Mouse (Mus musculus) left cerebral cortex, adult 11 months (tissue): ENCODE measurements around the gene Thbs1.

Source experiments
- DNase-seq: peaks from one replicate; pipeline ENCODE4 v3.0.0; 2022; ENCODE audit warnings: low spot score

The Thbs1 gene

DNA sequence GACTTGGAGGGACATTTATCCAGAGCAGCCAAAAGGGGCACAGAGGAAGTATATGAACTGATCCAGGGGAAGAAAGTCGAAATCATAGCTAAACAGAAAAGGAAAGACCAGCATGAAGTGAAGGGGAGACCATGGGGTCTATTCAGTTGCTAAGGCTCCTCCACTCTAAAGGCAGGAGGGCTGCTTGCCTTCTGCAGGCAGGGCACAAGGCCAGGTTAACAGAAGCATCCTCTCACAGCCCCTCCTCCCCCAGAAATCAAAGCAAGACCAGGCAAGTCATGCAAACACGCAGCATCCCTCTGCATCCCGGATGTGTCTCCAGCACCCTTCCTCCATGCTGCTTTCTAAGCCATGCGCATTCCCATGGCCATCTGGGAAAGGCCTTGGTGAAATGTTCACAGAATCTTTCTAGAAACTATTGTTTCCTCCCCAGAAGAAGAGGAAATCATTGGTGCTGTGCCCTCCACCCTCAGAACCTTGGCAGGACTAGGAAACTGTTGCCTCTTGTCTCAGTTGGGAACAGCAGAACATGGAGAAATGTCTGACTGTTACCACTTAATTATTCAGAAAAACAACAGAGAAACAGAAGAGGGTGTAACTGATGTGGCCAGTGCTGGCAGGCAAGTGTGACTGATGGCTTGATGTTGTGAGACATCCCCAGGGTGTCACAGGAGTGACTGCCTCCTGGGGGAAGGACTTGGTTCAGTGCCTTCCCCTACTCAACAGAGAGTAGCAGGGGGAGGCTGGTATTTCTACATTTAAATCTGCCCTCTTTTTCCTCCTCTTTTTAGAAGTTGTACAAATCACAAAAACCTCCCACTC is 36.9 kb downstream of the Thbs1 start:
- no peak for DNase-seq

DNA sequence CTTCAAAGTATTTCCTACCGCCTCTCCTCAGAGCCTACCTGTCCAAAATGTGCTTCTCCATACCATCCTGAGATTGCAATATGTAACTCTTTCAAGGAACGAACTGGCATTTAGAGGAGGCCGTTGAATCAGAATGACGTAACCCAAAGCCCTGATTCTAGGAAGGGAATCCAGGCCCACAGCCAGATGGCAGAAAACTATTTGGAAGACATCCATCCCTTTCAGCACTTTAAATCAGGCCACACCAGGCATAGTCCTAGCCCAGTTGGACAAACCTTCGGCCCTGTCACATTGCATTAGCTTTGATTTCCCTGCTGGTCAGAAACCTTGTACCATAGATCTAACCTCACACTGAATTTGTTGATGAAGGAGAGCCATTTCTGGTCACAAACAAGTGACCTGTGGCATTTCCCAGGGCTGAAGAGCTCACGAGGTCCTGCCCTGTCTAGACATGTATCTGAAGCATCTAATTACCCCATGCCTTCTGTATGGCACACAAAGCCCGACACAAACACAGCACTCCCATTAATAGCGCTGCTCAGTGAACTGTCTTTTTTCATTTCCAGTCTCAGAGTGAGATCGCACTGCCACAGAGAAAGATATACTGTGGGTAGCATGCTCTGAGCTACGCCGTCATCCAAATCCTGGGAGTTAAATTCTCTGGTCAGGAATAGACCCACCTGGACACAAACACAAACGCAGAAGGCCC is 38.3 kb downstream of the Thbs1 start:
- peak; percentile 12 for DNase-seq

DNA sequence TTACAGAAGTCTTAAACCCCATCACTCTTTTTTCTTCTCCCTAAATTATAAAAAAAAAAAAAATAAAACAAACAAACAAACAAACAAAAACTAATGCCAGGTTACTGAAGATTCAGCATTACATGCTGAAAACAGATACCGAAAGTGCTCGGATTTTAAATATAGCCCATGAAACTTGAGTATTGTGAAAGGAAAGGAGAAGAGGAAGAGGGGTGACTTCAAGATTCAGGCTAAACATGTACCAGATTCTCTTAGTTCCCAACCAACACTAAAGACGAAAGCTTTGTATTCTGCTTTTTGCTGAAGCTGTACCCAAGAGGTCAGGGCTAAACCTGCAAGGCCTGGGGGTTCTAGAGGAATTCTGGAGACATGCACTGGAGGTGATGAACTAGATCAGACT is 46.4 kb downstream of the Thbs1 start:
- no peak for DNase-seq

DNA sequence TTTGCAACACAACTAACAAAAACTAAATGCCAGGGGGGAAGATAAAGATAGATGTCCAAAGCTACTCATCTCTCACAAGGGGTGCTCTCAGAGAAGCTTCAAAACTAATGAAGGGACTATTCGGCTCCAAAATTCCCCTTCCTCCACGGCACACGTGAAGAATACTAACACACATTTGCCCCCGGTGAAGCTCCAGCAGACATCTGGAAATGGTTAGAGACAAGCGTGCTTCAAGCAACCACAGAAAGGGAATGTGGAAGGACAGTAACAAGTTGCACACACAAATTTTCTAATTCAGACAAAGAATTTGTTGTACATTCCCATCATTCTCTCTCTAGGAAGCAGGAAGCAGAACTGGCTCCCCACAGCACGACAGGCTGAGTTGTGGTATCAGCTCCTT is 47.5 kb downstream of the Thbs1 start:
- no peak for DNase-seq

DNA sequence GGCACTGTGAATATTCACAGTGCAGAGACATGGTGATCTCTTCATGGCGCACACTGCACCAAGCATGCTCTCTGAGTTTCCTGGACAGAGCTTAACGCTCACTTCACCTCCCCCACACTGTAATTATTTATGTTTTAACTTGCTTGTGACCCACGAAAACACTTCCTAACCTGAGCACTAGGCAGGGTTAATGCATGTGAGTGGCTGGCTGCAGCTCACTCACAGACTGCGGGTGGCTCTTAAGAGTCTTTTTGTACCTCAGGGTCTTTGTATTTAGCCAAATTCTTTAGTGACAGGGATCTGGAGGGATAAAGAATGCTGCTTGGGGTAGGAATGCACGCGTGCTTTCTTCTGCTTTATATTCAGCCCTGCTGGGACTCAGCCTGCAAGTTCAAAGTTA is 48.9 kb downstream of the Thbs1 start:
- no peak for DNase-seq

DNA sequence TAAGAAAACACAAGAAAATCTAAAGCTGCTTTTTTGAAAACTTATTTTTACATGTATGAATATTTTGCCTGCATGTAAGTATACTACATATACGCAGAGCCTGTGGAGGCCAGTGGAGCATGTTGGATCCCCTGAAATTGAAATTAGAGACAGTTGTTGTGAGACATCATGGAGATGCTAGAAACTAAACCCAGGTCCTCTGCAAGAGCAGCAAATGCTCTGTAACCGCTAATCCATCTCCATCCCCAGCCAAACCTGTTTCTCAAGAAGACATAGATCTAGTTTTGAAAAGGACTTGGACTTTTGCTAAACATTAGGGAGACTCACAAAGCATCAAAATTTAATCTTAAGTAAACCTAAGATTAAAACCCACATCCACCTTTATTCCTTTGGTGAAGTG is 49.3 kb downstream of the Thbs1 start:
- no peak for DNase-seq

DNA sequence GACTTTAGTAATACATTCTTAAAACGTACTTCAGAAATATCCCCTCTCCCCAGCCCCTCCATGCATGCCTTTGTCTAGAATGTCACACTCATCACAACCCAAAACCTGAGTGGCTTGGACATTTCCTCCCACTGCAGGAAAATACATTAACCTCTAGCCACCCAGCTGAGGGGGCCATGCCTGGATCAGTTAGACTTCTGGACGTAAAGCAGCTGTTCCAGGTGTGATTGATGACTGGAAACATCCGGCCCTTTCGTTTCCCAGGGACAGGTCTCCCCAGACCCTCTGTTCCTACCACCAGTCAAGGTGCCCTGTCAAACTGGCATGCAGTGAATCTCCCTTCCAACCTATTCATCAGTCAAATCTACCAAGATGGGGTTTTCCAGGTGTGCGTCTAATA is 50.8 kb downstream of the Thbs1 start:
- no peak for DNase-seq

DNA sequence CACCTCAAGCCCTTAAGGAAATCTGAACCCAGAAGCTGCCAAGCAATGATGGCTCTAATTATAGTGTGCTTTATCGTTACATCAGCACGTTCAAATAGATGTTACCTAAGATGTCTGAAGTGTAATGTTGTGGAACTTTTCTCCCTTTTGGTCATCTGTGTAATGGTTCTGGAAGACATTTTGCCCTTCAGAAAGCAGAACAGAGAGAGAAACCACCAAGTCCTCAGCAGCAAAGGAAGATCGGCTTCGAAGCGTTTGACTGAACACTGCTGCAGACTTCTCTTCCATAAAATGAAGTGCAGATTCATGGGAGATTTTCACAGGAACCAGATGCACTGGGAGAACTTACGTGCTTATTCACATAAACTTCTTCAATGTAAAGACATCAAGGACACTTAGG is 52.5 kb downstream of the Thbs1 start:
- DNase-seq = no peak

DNA sequence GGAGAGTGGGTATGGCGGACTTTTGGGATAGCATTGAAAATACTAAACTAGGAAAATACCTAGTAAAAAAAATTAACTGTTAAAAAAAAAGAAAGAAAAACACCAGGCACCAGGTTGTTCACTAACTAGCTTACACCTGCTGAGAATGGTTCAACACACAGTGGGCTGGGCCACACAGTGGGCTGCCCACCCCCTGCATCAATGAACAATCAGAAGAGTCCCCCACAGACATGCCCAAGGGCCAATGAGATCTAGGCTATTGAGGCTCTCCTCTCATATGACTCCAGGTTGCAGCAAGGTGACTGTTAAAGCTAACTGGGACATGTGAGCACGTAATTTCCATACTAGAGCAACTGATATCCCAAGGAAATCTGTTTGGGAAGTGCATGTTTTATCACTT is 54.0 kb downstream of the Thbs1 start:
- no peak for DNase-seq

DNA sequence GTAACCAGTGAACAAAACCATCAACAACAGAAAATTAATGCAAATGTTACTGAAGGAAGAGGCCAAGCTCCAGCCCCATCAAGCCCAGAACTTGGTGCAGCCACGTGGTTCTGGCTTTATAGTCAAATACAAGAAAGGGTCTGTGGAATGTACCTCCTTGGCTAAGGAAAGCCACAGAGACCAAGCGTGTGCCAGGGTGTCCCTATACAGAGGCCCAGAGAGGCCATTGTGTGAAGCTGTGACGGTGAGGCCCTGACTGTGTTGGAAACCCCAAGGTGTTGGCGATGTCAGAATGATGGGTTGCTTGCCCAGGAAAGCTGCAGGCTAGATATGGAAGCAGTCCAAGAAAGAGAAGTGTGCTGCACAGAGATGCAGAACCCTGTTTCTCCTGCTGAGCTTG is 56.1 kb downstream of the Thbs1 start:
- no peak for DNase-seq

DNA sequence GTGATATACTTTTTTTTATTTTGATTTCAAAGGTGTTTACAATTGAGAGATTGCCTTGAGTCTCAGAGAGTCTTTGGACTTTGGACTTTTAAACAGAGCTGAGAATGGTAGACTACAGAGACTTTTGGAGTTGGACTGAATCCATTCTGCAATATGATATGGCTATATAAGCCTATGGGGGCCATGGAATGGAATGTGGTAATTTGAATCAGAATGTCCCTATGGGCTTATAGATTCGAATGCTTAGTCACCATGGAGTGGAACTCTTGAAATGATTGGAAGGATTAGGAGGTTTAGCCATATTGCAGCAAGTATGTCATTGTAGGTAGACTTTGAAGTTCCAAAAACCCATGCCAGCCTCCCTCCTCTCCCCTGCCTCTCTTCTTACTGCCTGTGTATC is 56.5 kb downstream of the Thbs1 start:
- DNase-seq = no peak

DNA sequence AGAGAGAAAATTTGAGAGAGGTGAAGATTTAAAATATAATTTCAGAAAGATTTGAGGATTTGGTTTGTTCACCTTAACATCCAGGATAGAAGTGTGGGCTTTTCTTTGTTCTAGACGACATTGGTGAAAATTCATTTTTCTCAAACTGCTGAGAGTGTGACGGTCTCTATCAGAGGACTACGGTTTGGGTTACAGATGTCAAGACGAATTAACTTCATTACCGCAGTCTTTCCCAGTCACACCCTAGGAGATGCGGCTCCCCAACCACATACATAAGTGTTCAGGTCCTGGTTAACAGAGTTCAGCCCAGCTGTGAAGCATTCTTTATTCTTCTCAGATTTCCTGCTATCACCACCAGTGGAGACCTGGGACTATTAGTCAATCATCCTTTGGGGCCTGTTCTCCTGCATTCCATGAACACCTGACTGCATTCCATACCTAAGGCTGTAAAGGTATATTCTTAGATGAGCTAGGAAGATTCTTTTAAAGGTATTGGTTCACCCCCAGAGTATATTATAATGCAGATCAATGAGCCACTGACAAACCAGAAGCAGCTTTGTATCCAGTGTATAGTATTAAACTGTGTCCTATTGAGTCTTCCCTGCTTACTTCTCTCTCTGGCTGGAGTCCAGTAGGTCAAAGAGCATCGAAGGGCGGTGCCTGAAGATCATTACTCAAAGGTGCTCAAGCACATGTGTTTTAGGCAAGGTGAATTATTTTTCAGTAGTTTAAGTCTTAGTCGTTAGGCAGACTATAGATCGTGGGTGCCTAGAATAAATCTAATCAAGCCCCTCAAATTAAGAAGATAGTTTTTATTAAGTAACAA is 63.1 kb downstream of the Thbs1 start:
- no peak for DNase-seq
